Comparison of ENCODE assay signal across 31 mouse cellular contexts in the genomic region with DNA sequence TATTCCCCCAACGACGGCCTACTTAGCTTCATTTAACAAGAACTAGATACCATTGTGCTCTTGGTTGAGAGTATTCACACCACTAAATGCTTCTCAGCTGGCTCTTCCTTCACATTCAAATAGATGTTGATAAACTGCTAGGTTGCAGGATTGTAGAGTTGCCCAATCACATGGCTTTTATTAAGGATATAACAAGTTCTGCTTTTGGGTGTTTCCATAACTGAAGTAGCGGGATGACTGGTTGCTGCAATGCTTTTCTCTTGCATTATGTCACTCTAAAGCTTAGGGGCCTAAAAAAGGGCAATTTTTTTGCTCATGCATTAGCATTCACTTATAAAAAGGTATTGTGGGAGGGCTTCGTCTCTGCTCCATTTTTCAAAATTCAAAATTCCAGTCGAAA.
DNase-seq lines count a peak whose midpoint lies in the region; ATAC-seq and TF ChIP-seq lines count a peak whose summit lies in the region.
"Had no signal": no experiment of that assay in that cellular context is flagged by ENCODE, and none has a peak within 500 bp of the region (broad histone marks: within the 10 kb centered on the region; RNA-seq: fewer than 3 reads in every experiment).

No protein-coding gene starts in this region.

- H3K27me3 ChIP-seq in hindbrain, embryonic 14.5 days (ENCODE audit: control insufficient read depth, insufficient read depth, low read length): no peaks in the 10 kb centered on the region
- H3K27me3 ChIP-seq in hindbrain, embryonic 16.5 days (replicated peaks; ENCODE audit: control insufficient read depth, insufficient read depth, low read length): no peaks in the 10 kb centered on the region
- H3K27me3 ChIP-seq: embryonic facial prominence, embryonic 15.5 days; forebrain, embryonic 12.5 days; heart, embryonic 13.5 days; intestine, embryonic 15.5 days; limb, embryonic 15.5 days; megakaryocyte, embryonic 14.5 days; midbrain, embryonic 12.5 days; neural tube, embryonic 13.5 days had no signal

- WGBS in hindbrain, embryonic 14.5 days: 84% methylated on average over 5 of the region's 5 CpGs
- WGBS in hindbrain, embryonic 16.5 days: 80% methylated on average over 5 of the region's 5 CpGs
- WGBS in lung, adult 2 months: 83% methylated on average over 5 of the region's 5 CpGs

- H3K9ac ChIP-seq in hindbrain, embryonic 14.5 days: no peak overlapping the region
- no peak overlapping the region for H3K9ac ChIP-seq in hindbrain, embryonic 16.5 days (ENCODE audit: low read depth, low read length)
- H3K9ac ChIP-seq: embryonic facial prominence, embryonic 15.5 days; forebrain, embryonic 12.5 days; forebrain, postnatal 0 days; heart, embryonic 13.5 days; intestine, embryonic 15.5 days; limb, embryonic 15.5 days; lung, embryonic 14.5 days; midbrain, embryonic 12.5 days; neural tube, embryonic 13.5 days had no signal

- TF ChIP-seq POLR2A in lung, adult 2 months (IDR thresholded peaks at IDR 0.05; ENCODE audit: borderline replicate concordance, extremely low read depth, low read depth, low read length): no peak
- TF ChIP-seq POLR2A in bone marrow macrophage, adult 2 months (IDR thresholded peaks at IDR 0.05; ENCODE audit: borderline replicate concordance, low read depth, low read length): no peak

- H3K36me3 ChIP-seq in hindbrain, embryonic 14.5 days (replicated peaks; ENCODE audit: control insufficient read depth, insufficient read depth): no peaks in the 10 kb centered on the region
- no peaks in the 10 kb centered on the region for H3K36me3 ChIP-seq in hindbrain, embryonic 16.5 days (ENCODE audit: control insufficient read depth, insufficient read depth, low read length)
- H3K36me3 ChIP-seq: embryonic facial prominence, embryonic 10.5 days; embryonic facial prominence, embryonic 15.5 days; forebrain, embryonic 12.5 days; heart, embryonic 13.5 days; hindbrain, embryonic 10.5 days; intestine, embryonic 15.5 days; limb, embryonic 10.5 days; limb, embryonic 15.5 days; midbrain, embryonic 12.5 days; neural tube, embryonic 13.5 days had no signal

- H3K27ac ChIP-seq in hindbrain, embryonic 14.5 days: no peak overlapping the region
- no peak overlapping the region for H3K27ac ChIP-seq in hindbrain, embryonic 16.5 days (ENCODE audit: low read depth, low read length)
- peak overlapping the region; percentile 53 for H3K27ac ChIP-seq in bone marrow macrophage, adult 2 months (ENCODE audit: insufficient read depth, low read depth, low read length)
- H3K27ac ChIP-seq: embryonic facial prominence, embryonic 10.5 days; forebrain, embryonic 12.5 days; heart, embryonic 13.5 days; hindbrain, embryonic 10.5 days; hindbrain, postnatal 0 days; intestine, embryonic 15.5 days; kidney, postnatal 0 days; limb, embryonic 10.5 days; limb, embryonic 15.5 days; midbrain, embryonic 12.5 days; neural tube, embryonic 13.5 days had no signal

- peak; percentile 20 for DNase-seq in hindbrain, embryonic 14.5 days (ENCODE audit: low spot score)
- peak; percentile 9 for DNase-seq in lung, postnatal 25 days (ENCODE audit: low spot score)
- DNase-seq in lung, adult 2 months: no peak
- no peak for DNase-seq in gastrocnemius, adult 18-20 months (ENCODE audit: low spot score)
- DNase-seq: adrenal gland, postnatal 36 days; cerebellum, adult 8-10 months; cerebellum, postnatal 25 days; forebrain, postnatal 0 days; gastrocnemius, postnatal 10 days; heart, postnatal 10 days; kidney, adult 2 months; lung, embryonic 14.5 days; right cerebral cortex, postnatal 14 days had no signal

- no peaks in the 10 kb centered on the region for H3K4me1 ChIP-seq in hindbrain, embryonic 14.5 days (replicated peaks; ENCODE audit: control insufficient read depth, insufficient read depth, low read length)
- H3K4me1 ChIP-seq in hindbrain, embryonic 16.5 days (ENCODE audit: control insufficient read depth, insufficient read depth, low read depth, low read length): no peaks in the 10 kb centered on the region
- H3K4me1 ChIP-seq in lung, adult 2 months (ENCODE audit: control insufficient read depth, insufficient read depth, low read length): no peaks in the 10 kb centered on the region
- H3K4me1 ChIP-seq in bone marrow macrophage, adult 2 months (ENCODE audit: control insufficient read depth, insufficient read depth, low read length): peaks cover 6% of the 10 kb centered on the region
- H3K4me1 ChIP-seq: embryonic facial prominence, embryonic 10.5 days; forebrain, embryonic 12.5 days; heart, embryonic 13.5 days; hindbrain, embryonic 10.5 days; intestine, embryonic 15.5 days; limb, embryonic 10.5 days; limb, embryonic 15.5 days; megakaryocyte, embryonic 14.5 days; midbrain, embryonic 12.5 days; neural tube, embryonic 13.5 days had no signal

- H3K4me3 ChIP-seq in hindbrain, embryonic 14.5 days (replicated peaks; ENCODE audit: low read length): no peak overlapping the region
- no peak overlapping the region for H3K4me3 ChIP-seq in hindbrain, embryonic 16.5 days (ENCODE audit: low read length)
- no peak overlapping the region for H3K4me3 ChIP-seq in lung, adult 2 months (replicated peaks; ENCODE audit: extremely low read depth, low read depth, low read length)
- no peak overlapping the region for H3K4me3 ChIP-seq in bone marrow macrophage, adult 2 months (ENCODE audit: insufficient read depth, low read length)
- H3K4me3 ChIP-seq: embryonic facial prominence, embryonic 10.5 days; embryonic facial prominence, embryonic 15.5 days; forebrain, embryonic 12.5 days; heart, embryonic 13.5 days; hindbrain, embryonic 10.5 days; intestine, embryonic 15.5 days; limb, embryonic 10.5 days; limb, embryonic 15.5 days; megakaryocyte, embryonic 14.5 days; midbrain, embryonic 12.5 days; neural tube, embryonic 13.5 days had no signal

- TF ChIP-seq CTCF in lung, adult 2 months (IDR thresholded peaks at IDR 0.05; ENCODE audit: insufficient read depth, low read length): no peak
- TF ChIP-seq CTCF in bone marrow macrophage, adult 2 months (IDR thresholded peaks at IDR 0.05; ENCODE audit: low read depth, low read length): no peak

- no peak overlapping the region for H3K4me2 ChIP-seq in hindbrain, embryonic 14.5 days (replicated peaks)
- H3K4me2 ChIP-seq in hindbrain, embryonic 16.5 days (ENCODE audit: low read length): no peak overlapping the region
- H3K4me2 ChIP-seq: embryonic facial prominence, embryonic 15.5 days; forebrain, embryonic 12.5 days; heart, embryonic 13.5 days; intestine, embryonic 15.5 days; limb, embryonic 15.5 days; lung, embryonic 14.5 days; midbrain, embryonic 12.5 days; neural tube, embryonic 13.5 days had no signal

- ATAC-seq in hindbrain, embryonic 14.5 days (ENCODE audit: low FRiP score): no peak
- ATAC-seq in hindbrain, embryonic 16.5 days: no peak
- ATAC-seq in monocyte, adult 5-6 weeks (replicated peaks; ENCODE audit: insufficient number of reproducible peaks, low FRiP score, low TSS enrichment, poor library complexity, severe bottlenecking): peak; percentile 40
- ATAC-seq: activated CD4-positive, CD25-positive, alpha-beta regulatory T cell, adult 4 months; CD4-positive, CD25-positive, alpha-beta regulatory T cell, adult 4 months; forebrain, postnatal 0 days; hindbrain, postnatal 0 days; intestine, embryonic 15.5 days had no signal

- H3K9me3 ChIP-seq in hindbrain, embryonic 14.5 days (ENCODE audit: control insufficient read depth, low read length): no peaks in the 10 kb centered on the region
- H3K9me3 ChIP-seq in hindbrain, embryonic 16.5 days (ENCODE audit: control insufficient read depth, low read length): no peaks in the 10 kb centered on the region
- H3K9me3 ChIP-seq: embryonic facial prominence, embryonic 10.5 days; embryonic facial prominence, embryonic 15.5 days; forebrain, embryonic 12.5 days; heart, embryonic 13.5 days; hindbrain, embryonic 10.5 days; intestine, embryonic 15.5 days; limb, embryonic 10.5 days; limb, embryonic 15.5 days; megakaryocyte, embryonic 14.5 days; midbrain, embryonic 12.5 days; neural tube, embryonic 13.5 days had no signal

Comparison
In these comparisons a context has a peak if more than half of its experiments do, and no peak if none do; other contexts are left out.
1. DNase-seq: peak in hindbrain, embryonic 14.5 days (single experiment) and lung, postnatal 25 days (single experiment); none in lung, adult 2 months (single experiment) and gastrocnemius, adult 18-20 months (single experiment).